Mouse (Mus musculus) heart, postnatal 10 days (tissue): ENCODE results near the gene Slc2a4. TPM values are rescaled to one million over a fixed set of nuclear protein-coding genes. Genes with fewer than 3 reads are reported as not detected.

ENCODE experiments used
- DNase-seq, 2 experiments: peaks; one replicate each; pipeline ENCODE4 v3.0.0; 2021
- intact Hi-C: fragments of 180-260 bp; cut with DNase I; formaldehyde crosslinking; loops from one replicate; pipeline ENCODE4 v1.15.1; 2025
- microRNA-seq, 2 experiments: library from miRNA; unstranded; fragments of <30 nt; microRNA quantifications; one replicate each; pipeline ENCODE4 v1.2.0; 2022
- total RNA-seq, 2 experiments: library from RNA; stranded (reverse); gene quantifications; 2 replicates each; pipeline ENCODE4 v1.2.3; 2021

The Slc2a4 gene
- total RNA-seq, 2 experiments from 2014 or later: 135 to 144 TPM

DNA sequence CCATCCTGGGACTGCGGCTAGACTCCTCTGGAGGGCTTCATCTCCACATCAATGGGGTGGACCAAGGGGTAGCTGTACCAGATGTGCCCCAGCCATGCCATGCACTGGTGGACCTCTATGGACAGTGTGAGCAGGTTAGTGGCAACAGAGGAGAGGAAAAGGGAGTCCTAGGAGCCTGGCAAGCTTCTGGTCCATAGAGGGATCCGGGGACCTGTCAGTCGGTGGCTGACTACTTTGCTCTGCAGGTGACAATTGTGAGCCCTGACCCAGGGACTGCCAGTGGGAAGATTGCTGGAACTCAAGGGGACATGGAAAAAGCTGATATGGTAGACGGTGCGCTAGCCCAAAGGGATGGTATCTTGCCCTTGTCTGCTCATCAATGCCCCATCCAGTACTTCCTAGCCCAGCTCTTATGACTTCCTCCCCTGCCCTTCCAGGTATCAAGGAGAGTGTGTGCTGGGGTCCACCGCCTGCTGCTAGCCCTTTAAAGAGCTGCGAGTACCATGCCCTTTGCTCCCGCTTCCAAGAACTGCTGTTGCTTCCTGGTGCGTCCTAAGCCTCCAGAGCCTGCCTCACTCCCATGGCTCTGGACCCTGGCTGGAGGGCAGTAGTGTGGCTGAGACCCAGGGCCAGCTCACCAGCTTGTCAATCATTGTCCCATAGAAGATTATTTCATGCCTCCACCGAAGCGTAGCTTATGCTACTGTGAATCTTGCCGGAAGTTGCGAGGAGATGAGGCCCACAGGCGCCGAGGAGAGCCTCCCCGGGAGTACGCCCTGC, 37.0 kb downstream of the Slc2a4 start:
- intact Hi-C loops: no loop called here
- no peak for DNase-seq

DNA sequence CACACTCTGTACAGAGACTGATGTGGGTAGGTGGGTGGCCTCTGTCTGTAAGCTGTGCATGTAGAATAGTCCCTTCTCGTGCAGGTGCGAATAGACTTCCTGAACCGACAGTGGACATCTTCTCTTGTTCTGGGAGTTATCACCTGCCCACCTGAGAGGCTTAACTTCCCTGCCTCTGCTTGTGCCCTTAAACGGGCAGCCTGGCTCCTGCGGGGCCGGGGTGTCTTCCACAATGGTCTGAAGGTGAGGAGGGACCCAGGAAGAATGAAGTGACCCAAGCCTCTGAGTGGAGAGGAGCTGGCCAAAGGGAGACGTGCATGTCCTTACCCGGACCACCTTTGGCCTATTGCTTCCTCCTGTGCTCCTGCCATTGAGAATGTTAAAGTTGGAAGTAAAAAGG, 37.8 kb downstream of the Slc2a4 start:
- intact Hi-C loops: no loop called here
- DNase-seq: no peak

DNA sequence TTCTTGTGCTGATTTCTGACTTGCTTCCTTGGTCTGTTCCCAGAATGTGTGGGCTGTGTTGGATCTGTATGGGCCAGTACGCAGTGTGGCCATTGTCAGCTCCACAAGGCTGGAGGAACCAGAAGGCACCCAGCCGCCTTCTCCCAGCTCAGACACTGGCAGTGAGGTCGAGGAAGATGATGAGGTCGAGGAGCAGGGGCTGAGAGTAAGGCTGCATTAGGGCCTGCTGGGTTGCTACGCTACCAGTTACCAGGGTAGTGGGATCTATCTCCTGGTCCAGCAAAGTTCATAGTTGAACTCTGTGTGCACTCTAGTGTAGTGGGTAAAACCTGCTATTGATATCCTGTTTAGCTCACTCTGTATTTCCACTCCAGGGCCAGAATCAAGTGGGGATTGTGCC, 38.8 kb downstream of the Slc2a4 start:
- no peak for DNase-seq
- intact Hi-C loops: no loop called here

DNA sequence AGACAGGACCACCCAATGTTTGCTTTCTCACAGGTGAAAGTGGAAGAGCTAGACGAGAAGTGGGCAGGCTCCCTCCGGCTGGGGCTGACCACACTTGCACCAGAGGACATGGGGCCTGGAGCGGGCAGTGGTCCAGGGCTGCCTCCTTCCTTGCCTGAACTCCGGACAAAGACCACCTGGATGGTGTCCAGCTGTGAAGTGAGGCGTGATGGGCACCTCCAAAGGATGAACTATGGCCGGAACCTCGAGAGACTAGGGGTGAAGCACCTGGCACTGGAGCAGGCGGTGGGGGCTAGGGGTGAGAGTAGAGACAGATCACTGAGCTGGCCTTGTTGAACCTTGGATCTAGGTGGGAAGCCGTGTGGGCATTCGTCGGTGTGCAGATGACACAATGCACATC, 39.3 kb downstream of the Slc2a4 start:
- intact Hi-C loops: no loop called here
- DNase-seq: no peak

DNA sequence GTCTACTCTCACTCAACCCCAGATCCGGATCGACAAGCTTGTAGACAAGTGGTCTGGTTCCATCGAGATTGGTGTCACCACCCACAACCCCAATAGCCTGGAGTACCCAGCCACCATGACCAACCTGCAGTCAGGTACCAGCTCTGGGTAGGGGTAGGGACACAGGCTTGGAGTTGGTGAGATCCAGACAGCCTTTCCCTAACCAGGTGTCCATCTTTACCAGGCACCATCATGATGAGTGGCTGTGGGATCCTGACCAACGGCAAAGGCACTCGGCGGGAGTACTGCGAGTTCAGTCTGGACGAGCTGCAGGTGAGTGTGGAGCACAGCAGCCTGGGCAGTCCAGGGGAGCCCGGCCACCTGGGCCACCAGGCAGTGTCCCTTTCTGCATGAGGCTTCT, 43.7 kb downstream of the Slc2a4 start:
- intact Hi-C loops: no loop called here
- DNase-seq: no peak

DNA sequence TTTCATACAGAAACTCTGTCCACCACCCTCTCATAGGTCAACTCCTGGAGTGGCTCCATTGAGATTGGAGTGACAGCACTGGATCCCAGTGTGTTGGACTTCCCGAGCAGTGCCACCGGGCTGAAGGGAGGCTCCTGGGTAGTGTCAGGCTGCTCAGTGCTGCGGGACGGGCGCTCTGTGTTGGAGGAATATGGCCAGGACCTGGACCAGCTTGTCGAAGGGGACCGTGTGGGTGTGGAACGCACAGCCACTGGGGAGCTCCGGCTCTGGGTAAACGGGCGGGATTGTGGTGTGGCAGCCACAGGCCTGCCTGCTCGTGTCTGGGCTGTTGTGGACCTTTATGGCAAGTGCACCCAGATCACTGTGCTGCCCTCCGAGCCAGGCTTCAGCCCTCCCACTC, 45.0 kb downstream of the Slc2a4 start:
- intact Hi-C loops: loop anchor here (2.0 kb wide), 1 partner anchor 14 kb away; no protein-coding TSS in a partner anchor
- DNase-seq: no peak

DNA sequence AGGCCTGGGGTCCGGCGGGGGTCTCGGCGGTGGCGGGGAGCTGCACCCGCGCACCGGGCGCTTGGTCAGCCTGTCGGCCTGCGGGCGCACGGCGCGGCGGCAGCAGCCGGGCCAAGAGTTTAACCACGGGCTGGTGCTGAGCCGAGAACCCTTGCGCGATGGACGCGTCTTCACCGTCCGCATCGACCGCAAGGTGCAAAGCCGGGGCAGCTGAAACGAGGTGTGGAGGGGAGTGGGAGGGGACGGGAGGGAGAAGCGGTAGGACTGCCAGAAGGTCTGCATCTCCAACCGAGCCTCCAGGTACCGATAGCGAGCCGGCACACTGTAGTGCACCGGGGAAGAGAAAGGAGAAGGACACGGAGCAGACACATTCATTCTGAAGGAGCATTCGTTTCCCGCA, 46.0 kb downstream of the Slc2a4 start:
- peak in 1 of 2 experiments; percentile 40 for DNase-seq
- intact Hi-C loops: loop anchor here (2.0 kb wide), 2 partner anchors 15 to 17 kb away; no protein-coding TSS in a partner anchor

DNA sequence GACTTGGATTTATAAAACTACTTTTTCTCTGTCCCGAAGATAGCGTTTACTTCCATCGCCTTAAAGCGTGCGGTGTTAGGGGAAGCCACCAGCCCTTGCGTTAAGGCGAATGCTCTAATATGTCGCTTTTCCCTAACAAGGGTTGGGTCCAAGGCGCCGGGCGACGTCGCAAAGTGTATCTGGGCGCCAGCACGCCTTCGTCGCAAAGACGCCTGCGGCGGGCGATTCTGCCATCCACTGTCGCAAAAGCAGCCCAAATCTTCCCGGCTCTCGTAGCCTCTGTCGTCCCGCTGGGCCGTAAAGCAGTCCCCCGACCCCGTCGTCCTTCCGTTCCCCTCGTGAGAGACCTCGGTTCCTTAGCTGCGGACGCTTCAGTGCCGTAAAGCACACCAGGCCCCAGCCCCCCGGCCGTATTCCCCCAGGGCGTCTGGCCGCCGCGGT, 46.6 kb downstream of the Slc2a4 start:
- DNase-seq: peak; percentile 96 to 97
- intact Hi-C loops: loop anchor here (2.0 kb wide), 1 partner anchor 17 kb away; no protein-coding TSS in a partner anchor

DNA sequence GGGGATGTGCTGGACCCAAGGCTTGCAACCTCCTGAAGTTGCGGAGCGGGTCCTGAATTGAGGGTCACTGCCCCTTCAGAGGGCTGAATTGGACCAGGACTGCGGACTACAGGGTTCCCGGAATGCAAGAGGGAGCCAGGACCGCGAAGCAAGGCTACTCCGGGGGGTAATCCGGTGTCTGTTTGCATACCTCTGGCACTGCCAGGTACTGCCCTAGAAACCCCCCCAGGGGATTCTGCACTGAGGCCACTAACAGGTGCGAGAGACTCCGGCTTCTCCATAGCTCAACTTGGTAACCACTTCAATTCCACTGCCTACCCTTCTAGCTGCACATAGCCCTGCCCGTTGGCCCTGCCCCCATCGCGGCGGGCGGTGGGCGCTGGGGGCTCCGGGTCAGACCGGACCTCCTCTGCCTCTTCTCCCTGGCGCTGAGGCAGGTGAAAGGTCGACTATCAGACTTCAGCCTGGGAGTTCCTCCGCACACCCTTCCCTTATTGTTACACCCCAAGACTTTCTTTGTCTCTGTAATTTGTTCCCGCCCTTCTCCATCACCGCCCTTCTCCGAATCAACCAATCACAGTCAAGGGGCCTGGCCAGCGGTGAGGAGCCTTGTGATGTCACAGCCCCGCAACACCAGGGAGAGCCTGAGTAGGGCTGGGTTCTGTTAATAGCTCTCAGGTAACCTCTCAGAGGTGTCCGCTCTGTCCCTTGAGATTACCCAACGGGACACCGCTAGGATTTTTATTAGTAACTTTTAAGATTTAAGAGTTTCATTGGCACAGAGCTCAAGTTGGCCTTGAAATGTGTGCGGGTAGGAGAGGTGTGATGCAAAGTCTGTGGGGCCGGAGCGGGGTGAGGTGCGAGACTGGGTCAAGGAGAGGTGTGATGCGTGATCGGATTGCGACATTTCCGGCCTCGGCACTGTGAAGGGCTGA, 47.2 kb downstream of the Slc2a4 start, which contains the start of the genes 2810408A11Rik and Neurl4:
TSS of gene 2810408A11Rik (minus strand) at position 517 of the 935 bp plus-strand sequence.
TSS of gene Neurl4 (plus strand) at position 602 of the 935 bp plus-strand sequence.
- peak; percentile 93 to 95 for DNase-seq
- intact Hi-C loops: loop anchor here (2.0 kb wide), 1 partner anchor 16 kb away; no protein-coding TSS in a partner anchor

DNA sequence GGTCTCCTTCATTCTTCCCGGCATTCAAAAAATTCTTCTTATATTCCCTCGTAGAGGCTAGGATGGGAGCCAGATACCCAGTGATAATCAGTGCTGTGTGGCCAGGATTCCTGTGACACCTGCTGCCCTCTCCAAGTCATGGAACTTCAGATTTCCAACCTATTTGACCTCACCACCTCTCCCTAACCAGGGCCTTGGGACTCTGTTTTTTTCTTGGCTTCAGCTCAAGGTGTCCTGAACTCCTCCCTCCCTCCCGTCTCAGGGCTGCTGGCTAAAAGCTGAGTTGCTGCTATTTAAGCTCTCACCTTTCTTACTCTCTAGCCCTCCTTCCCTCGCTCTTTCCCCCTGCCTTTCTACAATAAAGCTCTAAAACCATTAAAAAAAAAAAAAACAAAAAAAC, 48.1 kb downstream of the Slc2a4 start:
- intact Hi-C loops: loop anchor here (2.0 kb wide), 1 partner anchor 15 kb away; no protein-coding TSS in a partner anchor
- DNase-seq: no peak

DNA sequence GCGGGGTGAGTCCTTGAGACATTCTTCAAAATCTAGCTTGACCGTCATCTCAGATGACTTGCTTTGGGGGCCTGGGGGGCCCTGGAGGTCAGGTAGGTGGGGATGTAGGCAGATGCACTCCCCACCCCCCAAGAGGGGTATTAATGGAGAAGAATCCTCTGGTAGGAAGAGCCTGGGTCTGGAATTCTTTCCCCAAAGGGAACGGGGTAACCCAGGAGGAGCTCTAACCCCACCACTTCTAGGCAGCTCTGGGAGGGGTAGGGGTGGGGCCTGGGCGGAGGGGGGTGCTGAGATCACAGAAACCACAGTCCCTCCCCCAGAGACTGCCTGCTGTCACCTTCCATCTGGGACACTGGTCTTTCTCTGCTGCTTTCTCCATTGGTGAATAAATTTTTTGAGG, 52.7 kb downstream of the Slc2a4 start, which contains the start of gene Acap1:
TSS of gene Acap1 (minus strand) at position 249 of the 400 bp plus-strand sequence.
- DNase-seq: no peak

DNA sequence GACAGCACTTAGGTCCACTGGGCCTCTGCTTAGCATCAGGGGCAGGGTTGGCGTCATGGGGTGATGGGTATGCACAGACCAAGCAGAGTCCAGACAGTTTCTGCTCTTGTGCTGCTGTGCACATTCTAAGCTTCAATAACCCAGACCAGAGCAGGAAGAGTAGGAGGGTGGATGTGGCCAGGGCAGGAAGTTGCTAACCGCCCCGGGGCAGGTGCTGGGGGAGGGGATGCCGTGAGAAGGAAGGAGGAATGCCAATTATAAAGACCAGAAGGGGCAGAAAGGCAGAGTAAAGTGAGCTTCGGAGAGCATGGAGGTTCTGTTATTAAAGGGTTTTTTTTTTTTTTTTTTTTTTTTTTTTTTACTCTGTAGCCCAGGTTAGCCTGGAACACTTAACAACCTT, 53.3 kb downstream of the Slc2a4 start:
- intact Hi-C loops: no loop called here
- no peak for DNase-seq

More for the DNA sequence above, 52.7 kb downstream of the Slc2a4 start, which contains the start of gene Acap1:
- intact Hi-C loops: no loop called here

Small RNA genes within 50 kb of the gene (microRNA-seq; reads per million reads assigned to microRNA genes)
- 0 to 0.70 reads per million in 2 experiments for gene Gm44349

Other genes with a start within 250 kb of the Slc2a4 start
- gene Polr2a, start 189.6 kb downstream of the Slc2a4 start, total RNA-seq: 10 to 100 TPM; 44.5 to 47.5 TPM
- gene Slc35g3, start 186.2 kb downstream of the Slc2a4 start, total RNA-seq: under 1 TPM; 0.17 to 0.40 TPM
- gene Zbtb4, start 182.3 kb downstream of the Slc2a4 start, total RNA-seq: 10 to 100 TPM; 42.2 to 43.9 TPM
- 1 to 10 TPM; 5.8 to 7.1 TPM for gene Chrnb1, start 152.2 kb downstream of the Slc2a4 start, total RNA-seq
- gene Fgf11, start 146.3 kb downstream of the Slc2a4 start, total RNA-seq: 1 to 10 TPM; 1.9 to 3.5 TPM
- 1 to 10 TPM in 1 of 2 experiments, under 1 TPM in 1; 0.94 to 1.2 TPM for gene Tmem102, start 142.6 kb downstream of the Slc2a4 start, total RNA-seq
- gene Gm39566, start 132.9 kb downstream of the Slc2a4 start, total RNA-seq: not detected
- gene Spem2, start 129.7 kb downstream of the Slc2a4 start, total RNA-seq: not detected
- gene Spem1, start 126.0 kb downstream of the Slc2a4 start, total RNA-seq: not detected
- gene Nlgn2, start 110.4 kb downstream of the Slc2a4 start, total RNA-seq: 10 to 100 TPM; 13.6 TPM
- gene Tmem256, start 109.7 kb downstream of the Slc2a4 start, total RNA-seq: 100 to 1,000 TPM; 130 to 151 TPM
- gene Plscr3, start 101.8 kb downstream of the Slc2a4 start, total RNA-seq: 10 to 100 TPM; 52.5 to 59.7 TPM
- not detected for gene Tnk1, start 89.5 kb downstream of the Slc2a4 start, total RNA-seq
- gene Tmem95, start 70.2 kb downstream of the Slc2a4 start, total RNA-seq: not detected
- gene Kctd11, start 66.8 kb downstream of the Slc2a4 start, total RNA-seq: 1 to 10 TPM; 3.0 to 3.5 TPM
- gene Acap1, start 52.6 kb downstream of the Slc2a4 start, total RNA-seq: 1 to 10 TPM; 2.7 to 3.0 TPM
- gene 2810408A11Rik, start 47.2 kb downstream of the Slc2a4 start, total RNA-seq: 1 to 10 TPM; 2.1 to 2.7 TPM
- gene Neurl4, start 47.1 kb downstream of the Slc2a4 start, total RNA-seq: 10 to 100 TPM; 39.2 to 39.9 TPM
- 10 to 100 TPM; 29.4 to 30.5 TPM for gene Gps2, start 34.3 kb downstream of the Slc2a4 start, total RNA-seq
- gene Eif5a, start 26.2 kb downstream of the Slc2a4 start, total RNA-seq: 100 to 1,000 TPM; 488 to 490 TPM
- 10 to 100 TPM; 22.7 to 25.7 TPM for gene Ybx2, start 12.4 kb downstream of the Slc2a4 start, total RNA-seq
- gene Cldn7, start 16.6 kb upstream of the Slc2a4 start, total RNA-seq: not detected
- gene Ctdnep1, start 33.0 kb upstream of the Slc2a4 start, total RNA-seq: 100 to 1,000 TPM; 144 to 159 TPM
- 10 to 100 TPM; 60.7 to 64.6 TPM for gene Elp5, start 34.3 kb upstream of the Slc2a4 start, total RNA-seq
- 100 to 1,000 TPM; 275 to 295 TPM for gene Gabarap, start 43.0 kb upstream of the Slc2a4 start, total RNA-seq
- gene Phf23, start 47.6 kb upstream of the Slc2a4 start, total RNA-seq: 10 to 100 TPM; 23.1 to 27.7 TPM
- 10 to 100 TPM in 1 of 2 experiments, 1 to 10 TPM in 1; 8.6 to 11.8 TPM for gene Dvl2, start 52.4 kb upstream of the Slc2a4 start, total RNA-seq
- gene Acadvl, start 67.2 kb upstream of the Slc2a4 start, total RNA-seq: 1,000 to 10,000 TPM; 1,260 to 1,282 TPM
- 10 to 100 TPM; 11.5 to 12.0 TPM for gene Dlg4, start 68.8 kb upstream of the Slc2a4 start, total RNA-seq
- under 1 TPM in 1 of 2 experiments, not detected in 1; 0.22 TPM for gene Asgr1, start 105.9 kb upstream of the Slc2a4 start, total RNA-seq
- gene Asgr2, start 144.5 kb upstream of the Slc2a4 start, total RNA-seq: not detected
- 1 to 10 TPM in 1 of 2 experiments, under 1 TPM in 1; 0.69 to 1.0 TPM for gene Mgl2, start 182.1 kb upstream of the Slc2a4 start, total RNA-seq
- 1 to 10 TPM in 1 of 2 experiments, under 1 TPM in 1; 0.82 to 1.0 TPM for gene Clec10a, start 208.0 kb upstream of the Slc2a4 start, total RNA-seq